Mouse (Mus musculus) limb, embryonic 10.5 days (tissue): ENCODE results near the gene Prkaca. TPM values are rescaled to one million over a fixed set of nuclear protein-coding genes. Genes with fewer than 3 reads are reported as not detected.

ENCODE experiments used
- DNase-seq: peaks from one replicate; pipeline ENCODE4 v3.0.0-alpha.2; 2017; ENCODE audit warnings: low spot score
- H3K27ac ChIP-seq: fragments of 300-500 bp; sonication (generic); 2 replicates; pipeline ENCODE4 v1.5.1; 2016; ENCODE audit warnings: mild to moderate bottlenecking
- H3K27me3 ChIP-seq: fragments of 300-500 bp; sonication (generic); 2 replicates; pipeline ENCODE4 v1.6.1; 2016; ENCODE audit warnings: low read depth, mild to moderate bottlenecking; ENCODE audit not compliant: poor library complexity, severe bottlenecking
- H3K36me3 ChIP-seq: fragments of 300-500 bp; sonication (generic); 2 replicates; pipeline ENCODE4 v1.6.1; 2016; ENCODE audit warnings: mild to moderate bottlenecking, moderate library complexity
- H3K4me1 ChIP-seq: fragments of 300-500 bp; sonication (generic); 2 replicates; pipeline ENCODE4 v1.6.1; 2016
- H3K4me3 ChIP-seq: fragments of 300-500 bp; sonication (generic); 2 replicates; pipeline ENCODE4 v1.5.1; 2016; ENCODE audit warnings: mild to moderate bottlenecking, moderate library complexity
- H3K9me3 ChIP-seq: fragments of 300-500 bp; sonication (generic); replicated peaks from 2 replicates; pipeline ENCODE4 v1.6.1; 2016; ENCODE audit warnings: mild to moderate bottlenecking
- WGBS: fragments of 180-500 bp; shearing (Covaris S2); methylation state at CpG from one replicate; pipeline ENCODE4 v1.1.7; 2016; 5-methylcytosine and 5-hydroxymethylcytosine counted together
- microRNA counts: library from miRNA; unstranded; fragments of <30 nt; microRNA quantifications from one replicate; lab custom pipeline; 2017
- microRNA-seq: library from miRNA; unstranded; fragments of <30 nt; microRNA quantifications from one replicate; pipeline ENCODE4, GENCODE M21; 2017
- polyA plus RNA-seq: library from polyadenylated mRNA; unstranded; fragments of >200 nt; fragmentation: Nextera tagmentation; extraction: Ambion mirVana; gene quantifications from 2 replicates; pipeline ENCODE4 v1.2.1, GENCODE M21; 2016

Gene Prkaca
- polyA plus RNA-seq, 1 experiment from 2014 or later = 158 TPM

DNA sequence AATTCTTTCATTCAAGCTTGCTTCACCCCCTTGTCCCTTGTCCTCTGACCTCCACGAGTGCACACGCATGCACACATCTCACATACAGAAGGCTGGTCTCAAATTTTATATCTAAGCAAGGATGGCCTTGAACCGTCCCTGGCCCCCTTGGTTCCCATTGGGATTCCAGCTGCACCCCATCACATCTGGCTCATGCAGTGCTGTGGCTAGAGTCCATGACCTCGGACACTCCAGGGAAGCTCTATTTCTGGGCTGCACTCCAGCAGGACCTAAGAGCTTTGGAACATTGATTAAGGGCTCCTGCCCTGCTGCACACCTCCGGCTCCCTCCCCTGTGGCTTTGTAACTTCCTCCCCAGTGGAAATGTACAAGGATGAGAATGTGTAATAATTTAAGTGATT, 65.2 kb downstream of the Prkaca start:
- 89% methylated on average over 5 of the region's 5 CpGs for WGBS
- Histone ChIP-seq H3K4me1 (peaks cover 13% of the 10 kb centered on the region), H3K27ac (no peak overlapping the region), H3K36me3 (no peaks in the 10 kb centered on the region), H3K4me3 (no peak overlapping the region), H3K9me3 (no peaks in the 10 kb centered on the region), H3K27me3 (peaks cover 59% of the 10 kb centered on the region)
- no peak for DNase-seq

DNA sequence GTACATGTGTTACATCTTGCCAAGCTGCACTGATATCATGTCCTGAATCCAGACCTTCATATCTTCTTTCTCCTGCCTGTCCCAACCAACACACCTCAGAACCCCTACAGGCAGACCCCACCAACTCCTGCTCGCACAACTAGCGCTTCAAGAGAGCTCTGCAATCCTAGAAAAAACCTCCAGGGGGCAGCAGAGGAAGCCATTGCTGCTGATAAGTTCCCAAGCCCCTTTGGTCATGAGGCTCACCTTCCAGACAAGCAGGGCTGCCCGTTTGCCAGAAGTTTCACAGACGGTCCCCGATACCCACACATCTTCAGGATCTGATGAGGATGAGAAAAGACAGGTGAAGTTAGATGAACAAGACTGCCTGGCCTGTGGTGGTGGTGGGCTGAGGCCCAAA, 66.3 kb downstream of the Prkaca start:
- WGBS = 9% methylated on average over 5 of the region's 5 CpGs
- peaks cover 15% of the 10 kb centered on the region for H3K4me1 ChIP-seq
- no peak overlapping the region for H3K4me3 ChIP-seq
- no peak overlapping the region for H3K27ac ChIP-seq
- no peaks in the 10 kb centered on the region for H3K9me3 ChIP-seq
- H3K27me3 ChIP-seq = peaks cover 69% of the 10 kb centered on the region
- peak; percentile 85 for DNase-seq
- no peaks in the 10 kb centered on the region for H3K36me3 ChIP-seq

DNA sequence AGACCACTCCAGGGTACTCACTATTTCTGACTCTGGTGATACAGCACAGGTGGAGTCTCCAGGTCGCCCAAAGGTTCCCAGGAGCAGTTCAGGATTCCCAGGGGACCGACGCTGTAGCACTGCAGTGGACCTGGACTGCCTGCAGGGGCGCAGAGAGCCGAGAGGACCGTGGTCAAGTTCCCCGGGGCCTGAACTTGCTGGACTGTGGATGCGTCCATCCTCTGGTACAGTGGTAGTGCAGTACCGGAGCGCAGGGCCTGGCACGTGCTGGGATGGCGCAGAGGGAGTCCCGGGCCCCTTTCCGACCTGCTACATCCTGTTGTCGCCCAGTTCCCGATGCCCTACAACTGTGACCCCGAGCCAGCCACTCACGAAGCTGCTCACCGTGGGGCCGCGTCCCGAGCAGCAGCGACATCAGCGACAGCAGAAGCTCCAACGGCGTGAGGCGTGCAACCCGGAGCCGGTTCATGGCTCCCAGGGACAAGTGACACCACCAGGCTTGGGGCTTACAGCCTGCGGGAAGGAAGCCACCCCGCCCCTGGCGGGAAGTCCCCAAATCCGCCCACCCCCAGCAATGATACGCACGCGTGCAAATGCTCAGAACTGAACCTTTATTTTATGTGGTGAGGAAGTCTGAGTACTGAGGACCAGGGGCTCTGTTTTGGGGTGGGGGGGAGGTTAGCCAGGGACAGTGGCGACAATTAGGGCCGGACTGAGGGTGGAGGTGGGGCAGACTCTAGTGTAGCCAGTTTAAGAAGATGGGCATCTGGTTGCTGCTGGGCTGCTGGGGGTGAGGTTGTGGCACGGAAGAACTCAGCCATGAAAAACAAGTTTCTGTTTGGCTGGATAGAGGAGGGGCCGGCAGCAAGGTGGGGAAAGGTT, 69.5 kb downstream of the Prkaca start, which contains the start of gene Il27ra:
TSS of gene Il27ra (minus strand) at position 524 of the 882 bp plus-strand sequence.
- Histone ChIP-seq H3K9me3 (no peaks in the 10 kb centered on the region), H3K27ac (no peak within 1 kb of the TSS; the same call in 1 of the 2 replicates), H3K4me3 (peak within 1 kb of the TSS; percentile 47), H3K4me1 (peaks cover 24% of the 10 kb centered on the region), H3K36me3 (no peaks in the 10 kb centered on the region), H3K27me3 (peaks cover 96% of the 10 kb centered on the region)
- DNase-seq = peak; percentile 78
- 6% methylated on average over 40 of the region's 40 CpGs for WGBS

DNA sequence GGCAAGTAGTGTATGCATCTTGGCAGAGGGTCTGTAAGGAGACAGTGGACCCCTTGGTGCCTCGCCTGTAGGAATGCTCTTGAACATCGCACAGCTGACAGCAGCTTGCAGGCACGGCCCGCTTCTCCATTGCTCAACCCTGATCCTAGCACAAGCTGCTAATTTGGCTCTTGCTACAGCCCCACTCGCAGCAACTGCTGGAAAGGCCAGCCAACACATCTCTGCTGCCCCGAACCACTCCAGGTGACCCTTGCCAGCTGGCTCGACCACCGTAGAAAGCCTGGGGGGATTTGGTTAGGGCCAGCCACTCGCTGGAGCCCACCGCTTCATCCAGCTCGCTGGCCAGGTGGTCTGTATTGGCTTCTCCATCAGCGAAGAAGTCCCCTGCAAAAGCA, 70.2 kb downstream of the Prkaca start:
- 28% methylated on average over 12 of the region's 12 CpGs for WGBS

DNA sequence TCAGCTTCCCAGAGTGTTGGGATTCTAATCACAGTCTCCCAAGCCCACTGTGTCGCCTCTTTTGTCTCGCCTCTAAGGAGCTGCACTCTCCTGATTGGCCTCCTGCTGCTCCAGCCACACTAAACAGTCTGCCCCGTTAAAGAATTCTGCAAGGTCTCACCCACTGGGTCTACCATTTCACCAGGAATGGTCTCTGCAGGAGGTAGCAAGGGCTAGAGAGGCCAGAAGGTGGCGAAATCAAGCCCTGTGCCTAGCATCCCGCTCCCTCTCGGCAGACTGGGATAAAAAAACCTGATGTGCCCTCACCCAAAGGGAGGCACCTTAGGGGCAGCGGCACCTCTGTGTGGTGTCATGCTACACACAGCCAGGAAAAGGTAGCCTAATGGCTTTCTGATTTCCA, 71.3 kb downstream of the Prkaca start:
- H3K4me1 ChIP-seq = peaks cover 24% of the 10 kb centered on the region
- no peak overlapping the region for H3K27ac ChIP-seq
- H3K36me3 ChIP-seq = no peaks in the 10 kb centered on the region
- H3K27me3 ChIP-seq = peaks cover 88% of the 10 kb centered on the region
- 3% methylated on average over 7 of the region's 7 CpGs for WGBS
- no peak for DNase-seq
- no peaks in the 10 kb centered on the region for H3K9me3 ChIP-seq
- peak overlapping the region; percentile 27; the same call in 1 of the 2 replicates for H3K4me3 ChIP-seq

More for the DNA sequence above, 70.2 kb downstream of the Prkaca start:
- peak; percentile 42 for DNase-seq
- Histone ChIP-seq H3K4me3 (peak overlapping the region; percentile 47), H3K4me1 (peaks cover 24% of the 10 kb centered on the region), H3K27me3 (peaks cover 93% of the 10 kb centered on the region), H3K9me3 (no peaks in the 10 kb centered on the region), H3K27ac (no peak overlapping the region), H3K36me3 (no peaks in the 10 kb centered on the region)

DNA sequence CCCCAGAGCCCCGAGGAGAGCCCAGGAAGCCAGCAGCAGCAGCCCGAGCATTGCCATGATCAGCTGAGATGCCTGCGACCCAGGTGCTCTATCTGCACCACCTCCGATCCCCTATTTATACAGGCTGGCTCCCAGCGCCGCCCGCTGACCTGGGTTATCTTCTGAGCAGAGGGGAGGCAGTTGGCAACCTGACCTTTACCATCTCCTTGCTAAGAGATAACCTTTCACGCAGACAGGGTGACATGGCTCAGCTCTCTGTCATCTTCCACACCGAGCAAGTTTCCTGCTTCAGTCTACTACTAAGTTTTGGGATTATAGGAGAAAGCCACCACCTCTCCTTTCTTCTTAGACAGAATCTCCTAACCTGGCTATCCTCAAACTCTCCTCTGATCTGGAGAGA, 72.1 kb downstream of the Prkaca start, which contains the start of gene Rln3:
TSS of gene Rln3 (minus strand) at position 101 of the 400 bp plus-strand sequence.
- no peak for DNase-seq

More for the DNA sequence above, 72.1 kb downstream of the Prkaca start, which contains the start of gene Rln3:
- 6% methylated on average over 9 of the region's 9 CpGs for WGBS
- Histone ChIP-seq H3K4me1 (peaks cover 24% of the 10 kb centered on the region), H3K27me3 (peaks cover 80% of the 10 kb centered on the region), H3K27ac (no peak within 1 kb of the TSS), H3K36me3 (no peaks in the 10 kb centered on the region), H3K9me3 (no peaks in the 10 kb centered on the region), H3K4me3 (peak within 1 kb of the TSS; percentile 27)

MicroRNAs encoded within 50 kb of the gene (microRNA counts, 519-probe panel; counts per million panel counts)
- 684 counts per million, percentile 72 among the panel's probes with 10 or more counts for microRNA mmu-miR-1199 (lab: Ali Mortazavi, UCI)

Small RNAs within 50 kb of the gene (microRNA-seq; reads per million reads assigned to microRNA genes)
- gene Gm44330 = not detected
- not detected for gene Gm44450
- gene Mir1199 = 1.8 reads per million
- gene Mir8111 = 2.1 reads per million

Other genes starting within 250 kb of the Prkaca start
- gene Adgre5, start 231.7 kb upstream of the Prkaca start, polyA plus RNA-seq = 15.6 and 25.8 TPM in 2 replicates
- gene Adgrl1, start 72.9 kb upstream of the Prkaca start, polyA plus RNA-seq = 12.3 and 16.2 TPM in 2 replicates
- gene Gm10644, start 17.8 kb upstream of the Prkaca start, polyA plus RNA-seq = 0.58 and 0.70 TPM in 2 replicates
- gene Asf1b, start 17.5 kb upstream of the Prkaca start, polyA plus RNA-seq = 94.6 and 101 TPM in 2 replicates
- 10.3 and 12.5 TPM in 2 replicates for gene Samd1, start 24.7 kb downstream of the Prkaca start, polyA plus RNA-seq
- gene 1700067K01Rik, start 28.5 kb downstream of the Prkaca start, polyA plus RNA-seq = 0.28 and 0.73 TPM in 2 replicates
- 0.13 TPM in 1 of 2 replicates, not detected in the other for gene 2210011C24Rik, start 39.2 kb downstream of the Prkaca start, polyA plus RNA-seq
- 6.5 and 6.6 TPM in 2 replicates for gene Palm3, start 48.5 kb downstream of the Prkaca start, polyA plus RNA-seq
- 0.40 and 0.58 TPM in 2 replicates for gene Il27ra, start 69.6 kb downstream of the Prkaca start, polyA plus RNA-seq
- gene Rln3, start 72.0 kb downstream of the Prkaca start, polyA plus RNA-seq = not detected in 2 replicates
- gene Gm10643, start 92.1 kb downstream of the Prkaca start, polyA plus RNA-seq = 0.88 and 1.0 TPM in 2 replicates
- 9.5 and 11.3 TPM in 2 replicates for gene Rfx1, start 93.8 kb downstream of the Prkaca start, polyA plus RNA-seq
- gene Dcaf15, start 131.8 kb downstream of the Prkaca start, polyA plus RNA-seq = 20.2 and 20.8 TPM in 2 replicates
- gene Podnl1, start 153.0 kb downstream of the Prkaca start, polyA plus RNA-seq = 0.29 TPM in 1 of 2 replicates, not detected in the other
- 22.6 and 24.8 TPM in 2 replicates for gene Cc2d1a, start 174.9 kb downstream of the Prkaca start, polyA plus RNA-seq
- gene 4930432K21Rik, start 175.0 kb downstream of the Prkaca start, polyA plus RNA-seq = 1.5 and 2.3 TPM in 2 replicates
- gene Nanos3, start 212.2 kb downstream of the Prkaca start, polyA plus RNA-seq = 3.1 and 3.2 TPM in 2 replicates